Mouse (Mus musculus) hindbrain, embryonic 13.5 days (tissue): ENCODE results near the gene Gbp3. TPM values are rescaled to one million over a fixed set of nuclear protein-coding genes. Genes with fewer than 3 reads are reported as not detected.
"Not testable (repeated sequence)": the region's sequence is repeated elsewhere in the genome, so short reads cannot be mapped to it uniquely, and the experiment has no call there.

Source experiments
- ATAC-seq: fragments of 200-750 bp; cut with Nextera tagmentation; 2 replicates; pipeline ENCODE4 v1.8.0; 2017; ENCODE audit warnings: moderate TSS enrichment; ENCODE audit not compliant: low FRiP score
- H3K27ac ChIP-seq: fragments of 300-500 bp; sonication (generic); 2 replicates; pipeline ENCODE4 v1.5.1; 2015; ENCODE audit warnings: inconsistent platforms, mild to moderate bottlenecking, moderate library complexity
- H3K27me3 ChIP-seq: fragments of 300-500 bp; sonication (generic); 2 replicates; pipeline ENCODE4 v1.6.1; 2015; ENCODE audit warnings: mild to moderate bottlenecking, inconsistent platforms
- H3K36me3 ChIP-seq: fragments of 300-500 bp; sonication (generic); 2 replicates; pipeline ENCODE4 v1.6.1; 2015; ENCODE audit warnings: mild to moderate bottlenecking, inconsistent platforms
- H3K4me1 ChIP-seq: fragments of 300-500 bp; sonication (generic); replicated peaks from 2 replicates; pipeline ENCODE4 v1.6.1; 2015; ENCODE audit warnings: inconsistent platforms
- H3K4me2 ChIP-seq: fragments of 300-500 bp; sonication (generic); 2 replicates; pipeline ENCODE4 v1.6.1; 2015; ENCODE audit warnings: inconsistent platforms, mild to moderate bottlenecking, moderate library complexity
- H3K4me3 ChIP-seq: fragments of 300-500 bp; sonication (generic); 2 replicates; pipeline ENCODE4 v1.5.1; 2015; ENCODE audit warnings: mild to moderate bottlenecking, inconsistent platforms
- H3K9ac ChIP-seq: fragments of 300-500 bp; sonication (generic); 2 replicates; pipeline ENCODE4 v1.6.1; 2015; ENCODE audit warnings: mild to moderate bottlenecking, inconsistent platforms
- H3K9me3 ChIP-seq: fragments of 300-500 bp; sonication (generic); 2 replicates; pipeline ENCODE4 v1.6.1; 2016; ENCODE audit warnings: inconsistent platforms
- WGBS: fragments of 180-500 bp; shearing (Covaris S2); methylation state at CpG from one replicate; pipeline ENCODE4 v1.1.7; 2015; 5-methylcytosine and 5-hydroxymethylcytosine counted together
- polyA plus RNA-seq: library from polyadenylated mRNA; unstranded; fragments of >200 nt; fragmentation: Nextera tagmentation; extraction: Ambion mirVana; gene quantifications from 2 replicates; pipeline ENCODE4 v1.2.1, GENCODE M21; 2015

The Gbp3 gene
- polyA plus RNA-seq, 1 experiment from 2014 or later = 1.0 TPM

DNA sequence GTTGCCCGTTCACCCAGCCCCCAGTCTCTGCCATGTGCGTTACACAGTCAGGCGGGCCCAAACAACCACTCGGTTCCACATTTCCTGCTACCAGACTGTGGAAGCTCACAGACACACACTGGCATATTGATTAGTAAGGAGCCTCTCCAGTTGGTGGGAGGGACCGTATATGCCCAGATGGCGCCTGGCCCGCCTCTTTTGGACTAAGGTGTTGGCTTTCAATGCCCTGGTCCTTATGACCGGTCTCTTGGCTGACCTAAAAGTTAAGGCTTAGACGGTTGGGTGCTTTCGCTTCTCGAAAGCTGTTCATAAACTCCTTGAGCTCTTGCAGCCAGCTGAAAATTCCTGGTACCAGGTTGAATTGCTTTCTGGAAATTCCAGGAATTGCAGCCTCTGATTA lies 4.2 kb upstream of the Gbp3 start:
- Histone ChIP-seq H3K4me1 (peaks cover 6% of the 10 kb centered on the region), H3K4me3 (no peak overlapping the region), H3K36me3 (no peaks in the 10 kb centered on the region), H3K27ac (no peak overlapping the region), H3K9me3 (no peaks in the 10 kb centered on the region), H3K4me2 (no peak overlapping the region), H3K9ac (no peak overlapping the region), H3K27me3 (no peaks in the 10 kb centered on the region)
- ATAC-seq = no peak
- WGBS = 91% methylated on average over 11 of the region's 11 CpGs

DNA sequence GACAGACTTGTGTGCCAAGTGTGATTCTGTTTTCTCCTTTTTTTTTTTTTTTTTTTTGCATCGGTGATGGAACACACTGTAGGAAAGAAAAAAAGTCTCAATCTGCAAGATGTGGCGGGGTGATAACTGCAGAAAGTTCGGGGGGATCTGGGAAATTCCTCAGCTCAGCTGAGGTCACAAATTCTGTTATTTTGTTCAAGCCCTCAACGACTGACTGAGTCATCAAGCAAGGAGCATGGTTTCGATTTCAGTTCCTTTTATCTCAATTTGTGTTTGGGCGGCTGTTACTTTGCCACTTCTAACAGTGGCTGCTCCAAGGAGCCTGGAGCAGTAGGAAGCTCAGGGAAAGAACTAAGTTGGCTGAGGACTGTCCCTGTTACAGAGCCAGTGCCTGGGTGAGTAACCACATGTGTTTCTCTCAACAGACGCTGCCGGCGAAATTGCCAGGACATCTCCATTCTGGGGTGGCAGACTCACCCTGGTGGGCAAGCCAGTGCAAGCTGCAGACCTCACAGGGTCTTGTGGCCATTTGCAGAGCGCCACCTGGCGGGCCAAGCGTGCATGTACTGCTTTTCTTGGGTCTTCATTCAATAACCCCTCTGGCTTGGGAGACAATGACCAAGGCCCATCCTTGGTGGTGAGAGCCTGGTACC lies 596 bp downstream of the Gbp3 start:
- WGBS = 21% methylated on average over 12 of the region's 12 CpGs
- peak; percentile 73 for ATAC-seq
- Histone ChIP-seq H3K27ac (no peak overlapping the region), H3K9me3 (no peaks in the 10 kb centered on the region), H3K4me3 (peak overlapping the region; percentile 9; the same call in 1 of the 2 replicates), H3K36me3 (no peaks in the 10 kb centered on the region), H3K4me1 (peaks cover 7% of the 10 kb centered on the region), H3K9ac (no peak overlapping the region), H3K4me2 (peak overlapping the region; percentile 39), H3K27me3 (no peaks in the 10 kb centered on the region)

DNA sequence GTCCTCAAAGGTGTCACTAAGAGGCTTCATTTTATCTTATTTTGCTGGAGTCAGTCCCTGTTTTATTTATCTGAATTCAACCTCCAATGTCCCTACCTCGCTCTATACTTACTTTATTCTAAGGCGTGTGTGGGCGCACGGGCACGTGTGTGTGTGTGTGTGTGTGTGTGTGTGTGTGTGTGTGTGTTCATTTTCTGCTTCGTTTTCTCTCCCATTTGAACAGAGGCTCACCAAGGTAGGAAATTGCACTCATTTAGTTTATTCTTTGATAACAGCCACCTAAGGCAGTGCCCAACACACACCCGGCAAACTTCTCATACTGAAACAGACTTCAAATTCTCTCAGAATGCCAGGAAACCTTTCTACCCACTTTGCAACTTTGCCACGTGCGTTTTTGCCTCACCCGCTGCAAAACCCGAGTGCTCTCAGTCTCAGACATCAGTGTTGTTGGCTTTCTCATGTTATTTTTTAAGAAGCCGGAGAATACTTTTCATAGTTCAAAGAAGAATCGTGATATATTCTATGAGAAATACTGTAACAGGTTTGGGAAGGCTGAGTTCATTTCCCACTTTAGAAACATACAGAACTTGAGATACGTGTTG lies 1.3 kb downstream of the Gbp3 start:
- Histone ChIP-seq H3K27me3 (no peaks in the 10 kb centered on the region), H3K4me2 (no peak overlapping the region), H3K9me3 (no peaks in the 10 kb centered on the region), H3K4me1 (peaks cover 7% of the 10 kb centered on the region), H3K9ac (no peak overlapping the region), H3K4me3 (no peak overlapping the region), H3K27ac (no peak overlapping the region), H3K36me3 (no peaks in the 10 kb centered on the region)
- WGBS = 89% methylated on average over 14 of the region's 14 CpGs
- no peak for ATAC-seq

DNA sequence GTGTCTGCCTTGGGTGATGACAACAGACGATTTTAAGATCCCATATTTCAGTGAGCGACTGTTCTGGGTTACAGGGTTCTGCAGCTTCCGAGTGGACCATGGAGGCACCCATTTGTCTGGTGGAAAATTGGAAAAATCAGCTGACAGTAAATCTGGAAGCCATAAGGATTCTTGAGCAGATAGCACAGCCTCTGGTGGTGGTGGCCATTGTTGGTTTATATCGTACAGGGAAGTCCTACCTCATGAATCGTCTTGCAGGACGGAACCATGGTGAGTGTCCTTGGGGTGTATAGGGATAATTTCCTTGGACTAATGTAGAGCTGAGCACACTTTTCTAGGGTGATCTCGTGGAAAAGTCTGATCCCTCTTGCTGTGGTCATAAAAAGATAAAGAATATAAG lies 1.8 kb downstream of the Gbp3 start:
- Histone ChIP-seq H3K27me3 (no peaks in the 10 kb centered on the region), H3K4me2 (no peak overlapping the region), H3K27ac (no peak overlapping the region), H3K9ac (no peak overlapping the region), H3K36me3 (no peaks in the 10 kb centered on the region), H3K4me1 (peaks cover 7% of the 10 kb centered on the region), H3K9me3 (no peaks in the 10 kb centered on the region), H3K4me3 (no peak overlapping the region)
- 88% methylated on average over 7 of the region's 7 CpGs for WGBS
- no peak for ATAC-seq

GRCm38 (mm10) chr3:142567490-142567889 lies 7.7 kb downstream of the Gbp3 start:
- not testable (repeated sequence) for H3K4me2 ChIP-seq, H3K9me3 ChIP-seq, ATAC-seq, H3K27me3 ChIP-seq, H3K4me1 ChIP-seq, H3K36me3 ChIP-seq, H3K27ac ChIP-seq, H3K4me3 ChIP-seq, H3K9ac ChIP-seq
- WGBS = 70% methylated on average over 5 of the region's 5 CpGs

- WGBS = 91% methylated on average over 4 of the region's 4 CpGs
- no peak overlapping the region for H3K4me3 ChIP-seq
Observed at GRCm38 (mm10) chr3:142570738-142571137, 10.9 kb downstream of the Gbp3 start.

GRCm38 (mm10) chr3:142577108-142577507 lies 17.3 kb downstream of the Gbp3 start:
- Histone ChIP-seq H3K4me1 (no peaks in the 10 kb centered on the region), H3K27ac (no peak overlapping the region), H3K4me3 (no peak overlapping the region), H3K36me3 (no peaks in the 10 kb centered on the region), H3K9ac (no peak overlapping the region), H3K4me2 (no peak overlapping the region), H3K27me3 (no peaks in the 10 kb centered on the region), H3K9me3 (no peaks in the 10 kb centered on the region)
- ATAC-seq = no peak
- WGBS = 91% methylated on average over 3 of the region's 3 CpGs

More at GRCm38 (mm10) chr3:142570738-142571137, 10.9 kb downstream of the Gbp3 start:
- ATAC-seq = no peak
- Histone ChIP-seq H3K36me3 (no peaks in the 10 kb centered on the region), H3K4me2 (no peak overlapping the region), H3K9ac (no peak overlapping the region), H3K27me3 (no peaks in the 10 kb centered on the region), H3K27ac (no peak overlapping the region), H3K4me1 (no peaks in the 10 kb centered on the region), H3K9me3 (no peaks in the 10 kb centered on the region)

DNA sequence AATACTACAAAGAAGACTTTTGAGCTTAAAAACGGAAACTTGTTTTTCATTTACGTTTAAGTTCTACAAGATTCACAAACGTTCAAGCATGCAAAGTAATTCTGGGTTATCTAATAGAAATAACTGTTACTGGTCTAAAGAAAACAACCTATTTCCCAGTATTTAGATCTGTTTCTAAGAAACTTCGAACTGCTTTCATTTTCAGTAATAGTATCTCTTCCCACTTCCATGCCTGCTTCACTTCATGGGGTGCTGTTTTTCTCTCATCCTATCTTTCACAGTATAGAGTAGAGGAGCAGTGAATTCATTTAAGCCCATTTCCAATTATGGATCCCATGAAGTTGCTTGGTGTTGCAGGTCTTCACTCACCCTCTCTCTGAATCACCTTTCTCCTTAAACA lies 18.5 kb downstream of the Gbp3 start:
- H3K36me3 ChIP-seq = no peaks in the 10 kb centered on the region
- H3K4me3 ChIP-seq = no peak overlapping the region
- 89% methylated on average over 4 of the region's 4 CpGs for WGBS
- no peak overlapping the region for H3K9ac ChIP-seq
- H3K27ac ChIP-seq = no peak overlapping the region
- H3K27me3 ChIP-seq = no peaks in the 10 kb centered on the region
- ATAC-seq = no peak
- H3K4me2 ChIP-seq = no peak overlapping the region
- no peaks in the 10 kb centered on the region for H3K4me1 ChIP-seq
- H3K9me3 ChIP-seq = no peaks in the 10 kb centered on the region

- Histone ChIP-seq H3K4me2 (no peak overlapping the region), H3K9ac (no peak overlapping the region), H3K4me1 (no peaks in the 10 kb centered on the region), H3K4me3 (no peak overlapping the region), H3K27ac (no peak overlapping the region), H3K9me3 (no peaks in the 10 kb centered on the region), H3K36me3 (no peaks in the 10 kb centered on the region), H3K27me3 (no peaks in the 10 kb centered on the region)
- 96% methylated on average over 4 of the region's 4 CpGs for WGBS
- ATAC-seq = no peak
Observed at GRCm38 (mm10) chr3:142583067-142583466, 23.2 kb downstream of the Gbp3 start.

DNA sequence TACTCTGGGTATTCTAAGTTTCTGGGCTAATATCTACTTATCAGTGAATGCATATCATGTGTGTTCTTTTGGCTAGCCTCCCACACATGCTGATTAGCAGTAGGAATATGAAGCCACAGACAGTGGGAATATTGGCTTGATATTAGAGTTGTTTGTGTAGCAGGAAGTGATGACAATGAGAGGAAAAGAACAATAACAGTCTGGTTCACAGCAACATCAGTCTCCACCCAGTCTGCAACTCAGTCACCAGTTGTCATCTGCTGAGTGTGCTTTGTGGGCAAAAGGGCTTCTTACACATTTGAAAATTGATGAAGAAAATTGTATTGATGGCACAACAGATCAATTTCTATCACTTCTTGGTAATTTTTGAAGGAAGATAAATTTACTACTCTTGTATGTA lies 27.6 kb downstream of the Gbp3 start:
- no peak overlapping the region for H3K9ac ChIP-seq
- no peaks in the 10 kb centered on the region for H3K36me3 ChIP-seq
- H3K4me2 ChIP-seq = no peak overlapping the region
- H3K27me3 ChIP-seq = no peaks in the 10 kb centered on the region
- no peaks in the 10 kb centered on the region for H3K9me3 ChIP-seq
- H3K4me3 ChIP-seq = no peak overlapping the region
- H3K27ac ChIP-seq = no peak overlapping the region
- no peaks in the 10 kb centered on the region for H3K4me1 ChIP-seq
- no peak for ATAC-seq

GRCm38 (mm10) chr3:142588888-142589287 lies 29.1 kb downstream of the Gbp3 start:
- Histone ChIP-seq H3K4me2 (no peak overlapping the region), H3K27ac (no peak overlapping the region), H3K27me3 (no peaks in the 10 kb centered on the region), H3K4me1 (no peaks in the 10 kb centered on the region), H3K9ac (no peak overlapping the region), H3K9me3 (no peaks in the 10 kb centered on the region), H3K36me3 (no peaks in the 10 kb centered on the region), H3K4me3 (no peak overlapping the region)
- no peak for ATAC-seq
- 84% methylated on average over 2 of the region's 2 CpGs for WGBS

DNA sequence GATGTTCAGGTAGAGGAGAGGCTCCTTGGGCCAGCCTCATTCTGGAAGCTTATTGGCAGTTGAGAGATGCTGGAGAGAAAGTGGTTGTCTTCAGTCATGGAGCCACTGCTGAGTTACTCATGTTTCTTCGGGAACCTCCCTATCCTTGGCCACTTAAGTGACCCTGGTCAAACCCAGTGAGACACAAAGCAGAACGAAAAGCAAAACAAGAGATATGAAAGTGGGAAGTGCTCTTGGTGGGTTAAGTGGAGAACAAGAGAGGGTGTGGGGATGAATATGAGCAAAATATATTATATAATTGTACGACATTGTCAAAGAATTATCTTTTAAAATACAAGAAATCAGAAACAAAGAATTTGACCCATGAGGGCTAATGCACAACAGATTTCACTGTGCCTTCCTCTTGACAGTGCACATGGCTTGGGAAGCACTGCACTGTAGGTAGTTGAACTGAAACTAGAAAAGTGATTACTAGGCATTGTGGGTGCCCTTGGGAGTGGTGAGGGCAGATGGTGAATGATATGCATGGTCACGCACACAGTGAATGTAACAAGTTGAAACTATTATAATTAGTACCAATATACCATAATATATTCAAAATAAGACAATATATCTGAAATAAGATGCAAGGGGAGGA lies 30.7 kb downstream of the Gbp3 start:
- ATAC-seq = no peak
- Histone ChIP-seq H3K9me3 (no peaks in the 10 kb centered on the region), H3K36me3 (no peaks in the 10 kb centered on the region), H3K27ac (no peak overlapping the region), H3K4me2 (no peak overlapping the region), H3K9ac (no peak overlapping the region), H3K4me1 (no peaks in the 10 kb centered on the region), H3K4me3 (no peak overlapping the region), H3K27me3 (no peaks in the 10 kb centered on the region)
- 92% methylated on average over 4 of the region's 4 CpGs for WGBS

- no peaks in the 10 kb centered on the region for H3K36me3 ChIP-seq
- no peaks in the 10 kb centered on the region for H3K9me3 ChIP-seq
- no peaks in the 10 kb centered on the region for H3K27me3 ChIP-seq
- H3K4me2 ChIP-seq = no peak within 1 kb of the TSS
- H3K4me3 ChIP-seq = no peak within 1 kb of the TSS
- 82% methylated on average over 1 of the region's 1 CpGs for WGBS
- H3K27ac ChIP-seq = no peak within 1 kb of the TSS
- ATAC-seq = no peak
- no peaks in the 10 kb centered on the region for H3K4me1 ChIP-seq
- H3K9ac ChIP-seq = no peak within 1 kb of the TSS
Observed at GRCm38 (mm10) chr3:142594547-142594946, 34.7 kb downstream of the Gbp3 start, which contains the start of gene Gbp2b. TSS of gene Gbp2b (plus strand) at chr3:142594847.
